Mouse (Mus musculus): ENCODE measurements around the gene Arhgef10l.

Arhgef10l gene

GRCm38 (mm10) chr4:140694551-140695060 is 28.8 kb upstream of the Arhgef10l start:
- no peak for DNase-seq (ENCODE audit: inconsistent age in 2 of 2, low spot score in 1 of 2)

GRCm38 (mm10) chr4:140693513-140693912 is 27.7 kb upstream of the Arhgef10l start:
- no peak for DNase-seq (ENCODE audit: inconsistent age in 2 of 2, low spot score in 1 of 2)

GRCm38 (mm10) chr4:140691481-140691880 is 25.7 kb upstream of the Arhgef10l start:
- no peak for DNase-seq (ENCODE audit: inconsistent age in 2 of 2, low spot score in 1 of 2)

GRCm38 (mm10) chr4:140689873-140690655 is 24.3 kb upstream of the Arhgef10l start:
- no peak for DNase-seq (ENCODE audit: inconsistent age in 2 of 2, low spot score in 1 of 2)

GRCm38 (mm10) chr4:140688826-140689425 is 23.1 kb upstream of the Arhgef10l start:
- DNase-seq (ENCODE audit: inconsistent age in 2 of 2, low spot score in 1 of 2): no peak

- DNase-seq (ENCODE audit: inconsistent age in 2 of 2, low spot score in 1 of 2): no peak
These were observed 22.4 kb upstream of the Arhgef10l start for GRCm38 (mm10) chr4:140688044-140688825.

- no peak for DNase-seq (ENCODE audit: inconsistent age in 2 of 2, low spot score in 1 of 2)
These were observed 19.1 kb upstream of the Arhgef10l start for GRCm38 (mm10) chr4:140684881-140685303.

GRCm38 (mm10) chr4:140684141-140684871 is 18.5 kb upstream of the Arhgef10l start:
- DNase-seq (ENCODE audit: inconsistent age in 2 of 2, low spot score in 1 of 2): peak; percentile 50 to 70

GRCm38 (mm10) chr4:140683608-140684007 is 17.8 kb upstream of the Arhgef10l start:
- no peak for DNase-seq (ENCODE audit: inconsistent age in 2 of 2, low spot score in 1 of 2)

GRCm38 (mm10) chr4:140680731-140681397 is 15.1 kb upstream of the Arhgef10l start:
- DNase-seq (ENCODE audit: inconsistent age in 2 of 2, low spot score in 1 of 2): no peak

GRCm38 (mm10) chr4:140679723-140680380 is 14.0 kb upstream of the Arhgef10l start:
- DNase-seq (ENCODE audit: inconsistent age in 2 of 2, low spot score in 1 of 2): peak; percentile 72 to 93

- DNase-seq (ENCODE audit: inconsistent age in 2 of 2, low spot score in 1 of 2): peak in 1 of 2 experiments; percentile 59
These were observed 13.2 kb upstream of the Arhgef10l start for GRCm38 (mm10) chr4:140679038-140679437.

- peak; percentile 84 to 93 for DNase-seq (ENCODE audit: inconsistent age in 2 of 2, low spot score in 1 of 2)
These were observed 8.6 kb upstream of the Arhgef10l start for GRCm38 (mm10) chr4:140674345-140674926.

- no peak for DNase-seq (ENCODE audit: inconsistent age in 2 of 2, low spot score in 1 of 2)
These were observed 7.9 kb upstream of the Arhgef10l start for GRCm38 (mm10) chr4:140673527-140674264.

GRCm38 (mm10) chr4:140667802-140668201 is 2.0 kb upstream of the Arhgef10l start:
- DNase-seq (ENCODE audit: inconsistent age in 2 of 2, low spot score in 1 of 2): no peak

GRCm38 (mm10) chr4:140665053-140665452 is 759 bp downstream of the Arhgef10l start:
- DNase-seq (ENCODE audit: inconsistent age in 2 of 2, low spot score in 1 of 2): peak; percentile 42 to 61

GRCm38 (mm10) chr4:140662882-140663585 is 2.8 kb downstream of the Arhgef10l start:
- peak in 1 of 2 experiments; percentile 58 for DNase-seq (ENCODE audit: inconsistent age in 2 of 2, low spot score in 1 of 2)

- DNase-seq (ENCODE audit: inconsistent age in 2 of 2, low spot score in 1 of 2): peak in 1 of 2 experiments; percentile 54
These were observed 3.4 kb downstream of the Arhgef10l start for GRCm38 (mm10) chr4:140662453-140662852.
